Mouse (Mus musculus) cerebellum, adult 18-20 months (tissue): ENCODE data around the gene Ncl.

Experiments used
- DNase-seq, 2 experiments: peaks; one replicate each; pipeline ENCODE4 v3.0.0; 2021

The Ncl gene

DNA sequence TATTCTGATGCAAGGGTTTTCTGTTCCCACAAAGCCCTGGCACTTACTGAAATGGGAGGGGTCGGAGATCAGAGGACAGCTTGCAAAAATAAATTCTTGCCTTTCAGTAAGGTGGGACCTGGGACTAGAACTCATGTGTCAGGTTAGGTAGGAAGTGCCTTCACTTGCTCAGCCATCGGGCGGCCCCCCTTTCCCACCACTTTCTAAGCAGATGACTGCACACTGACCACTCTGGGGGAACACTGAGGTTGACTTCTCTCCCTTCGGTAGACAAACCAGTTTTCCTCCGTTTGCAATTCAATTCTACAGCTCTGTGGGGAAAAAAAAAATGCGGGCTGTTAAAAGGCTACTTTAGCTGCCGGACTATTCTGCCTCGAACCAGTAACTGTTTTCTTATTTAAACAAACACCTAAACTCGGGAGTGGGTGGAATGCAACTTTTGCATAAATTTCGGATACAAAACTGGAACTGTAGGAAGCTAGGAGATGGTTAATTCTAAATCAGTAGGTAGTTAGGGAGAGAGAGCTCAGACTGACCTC lies 47.7 kb downstream of the Ncl start:
- DNase-seq: no peak

DNA sequence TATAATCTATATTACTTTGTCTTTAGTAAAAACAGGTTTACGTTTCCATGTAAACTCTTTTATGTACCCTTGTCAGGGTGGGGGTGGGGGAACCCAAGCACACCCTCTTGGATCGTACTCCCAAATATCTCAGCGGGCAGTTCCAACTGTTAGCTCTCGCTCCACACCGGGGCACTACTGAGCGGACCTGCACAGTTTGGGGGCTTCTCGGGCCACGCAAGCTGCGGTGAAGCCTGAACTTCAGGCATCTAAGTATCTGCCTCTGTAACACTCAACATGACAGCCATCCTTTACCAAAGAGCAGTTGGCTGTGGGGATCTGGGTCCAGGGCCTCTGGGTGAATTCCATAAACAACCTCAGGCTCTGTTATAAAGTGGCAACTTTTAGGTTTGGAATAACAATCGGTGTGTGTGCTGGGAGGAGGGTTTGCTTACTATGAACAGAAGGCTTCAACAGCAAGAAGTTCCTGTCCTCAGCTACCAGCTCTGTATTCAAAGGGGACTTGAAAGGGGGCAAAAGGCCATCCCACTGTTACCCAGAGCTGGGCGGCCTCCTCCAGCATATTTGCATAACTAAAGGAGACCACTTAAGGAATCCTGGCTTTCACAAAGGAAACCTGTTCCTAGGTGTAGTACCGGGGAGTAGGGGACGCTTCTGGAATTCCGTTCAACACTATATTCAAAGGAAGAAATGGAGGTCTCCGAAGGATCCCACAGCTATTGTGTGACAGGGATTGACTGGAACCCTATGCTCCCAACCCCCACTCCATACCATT lies 48.5 kb downstream of the Ncl start:
- no peak for DNase-seq

DNA sequence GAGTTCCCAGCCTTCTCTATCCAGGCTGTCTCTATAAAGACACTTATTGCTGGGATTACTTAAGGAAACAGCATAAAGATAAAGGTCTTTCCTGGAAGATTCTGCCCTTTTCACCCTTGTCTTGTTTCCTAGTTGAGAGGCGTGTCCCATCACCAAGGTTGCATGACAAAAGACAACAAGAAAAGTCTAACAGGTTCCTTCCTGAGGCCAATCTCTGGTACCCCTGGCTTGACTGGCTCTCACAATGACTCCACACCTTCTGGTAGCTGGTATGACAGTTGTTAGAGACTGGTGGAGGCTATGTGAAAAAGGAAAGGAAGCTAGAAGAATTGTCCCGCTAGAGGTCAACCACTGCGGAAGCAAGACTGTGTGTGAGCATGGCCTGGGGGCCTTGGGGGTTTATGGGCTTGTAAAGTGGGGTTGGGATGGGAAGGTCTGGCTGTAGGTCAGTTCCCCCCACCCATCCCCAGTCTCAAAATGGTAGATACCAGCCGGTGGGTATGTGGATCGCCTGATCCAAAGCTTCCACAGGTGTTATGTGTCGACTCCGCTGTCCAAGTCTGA lies 49.8 kb downstream of the Ncl start:
- no peak for DNase-seq

DNA sequence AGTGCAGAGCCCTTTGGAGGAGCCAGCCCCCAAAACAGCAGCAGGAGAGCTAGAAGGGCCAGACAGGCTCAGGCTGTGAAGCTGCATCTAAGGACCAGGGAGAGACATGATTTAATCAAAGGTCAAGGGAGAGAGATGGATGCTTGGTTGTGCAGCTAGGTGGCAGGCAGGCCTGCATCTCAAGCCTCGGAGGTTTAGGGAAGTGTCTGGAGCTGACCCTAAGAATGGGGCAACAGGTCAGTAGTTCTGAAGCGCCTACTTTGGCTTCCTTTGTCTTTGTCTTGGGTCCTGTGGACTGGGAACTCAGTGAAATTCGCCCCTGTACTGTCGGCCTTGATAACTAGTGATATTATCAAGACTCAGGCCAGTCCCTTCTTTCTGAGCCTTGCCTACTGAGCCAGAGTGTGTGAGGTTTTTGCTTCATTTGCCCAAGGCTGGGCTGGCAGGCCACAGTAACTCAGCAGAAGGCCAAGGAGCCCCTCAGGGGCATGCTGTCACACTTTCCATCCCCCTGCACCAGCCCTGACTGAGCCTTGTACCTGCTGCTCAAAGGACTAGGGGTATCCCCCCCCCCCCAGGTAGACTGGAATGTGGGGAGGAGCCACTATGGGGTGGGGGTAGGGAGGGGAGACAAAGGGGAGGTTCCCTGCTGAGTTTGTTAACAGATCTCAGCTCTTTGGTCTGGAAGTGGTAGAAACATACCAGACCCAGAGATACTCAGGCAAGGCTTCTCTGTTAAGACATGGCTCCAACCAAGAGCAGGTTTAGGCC lies 51.1 kb downstream of the Ncl start:
- DNase-seq: no peak

DNA sequence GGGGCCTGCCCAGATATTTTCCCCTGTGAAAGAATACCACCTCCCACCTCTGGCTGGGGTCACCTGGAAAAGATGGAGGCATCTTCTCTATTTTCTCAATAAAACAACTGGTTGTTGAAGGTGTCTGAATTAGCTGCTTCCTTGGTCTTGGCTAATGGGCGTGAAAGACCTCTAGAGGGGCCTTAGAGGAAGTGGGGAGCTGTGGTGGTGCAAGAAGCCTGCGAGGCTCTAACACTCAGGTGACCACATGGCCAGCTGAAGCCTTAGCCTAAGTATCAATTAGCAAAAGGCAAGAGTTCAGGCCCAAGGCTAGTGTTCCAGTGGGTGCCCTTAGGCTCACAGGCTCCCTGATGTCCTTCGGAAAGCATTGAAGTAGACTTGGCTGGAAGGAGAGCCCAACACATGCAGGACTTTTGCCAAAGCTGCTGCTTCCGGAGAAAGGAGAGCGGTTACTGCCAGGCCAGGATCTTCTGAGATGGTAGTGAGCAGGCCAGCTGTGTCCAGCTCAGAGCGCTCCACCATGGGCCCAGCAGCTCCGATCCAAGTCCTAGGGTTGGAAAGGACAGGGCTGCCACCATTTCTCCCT lies 51.9 kb downstream of the Ncl start:
- DNase-seq: no peak

DNA sequence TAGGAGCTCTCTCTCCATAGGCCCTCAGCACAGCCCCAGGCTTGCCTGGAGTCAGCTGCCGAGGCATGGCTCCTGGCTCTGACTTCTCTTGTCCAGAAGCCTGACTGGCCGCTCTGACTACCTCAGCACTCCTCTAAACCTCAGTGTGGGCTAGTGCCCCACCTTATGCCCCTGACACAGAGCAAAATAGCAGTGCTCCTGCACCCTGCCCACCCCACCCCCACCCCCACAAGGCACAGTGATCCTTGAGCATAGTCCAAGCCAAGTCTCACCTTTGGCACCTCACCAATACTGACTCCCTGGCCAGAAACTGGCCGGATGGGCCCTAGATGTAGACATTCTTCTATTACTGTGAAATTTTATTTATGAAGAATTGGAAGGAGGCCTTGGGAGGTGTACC lies 52.5 kb downstream of the Ncl start:
- DNase-seq: no peak

DNA sequence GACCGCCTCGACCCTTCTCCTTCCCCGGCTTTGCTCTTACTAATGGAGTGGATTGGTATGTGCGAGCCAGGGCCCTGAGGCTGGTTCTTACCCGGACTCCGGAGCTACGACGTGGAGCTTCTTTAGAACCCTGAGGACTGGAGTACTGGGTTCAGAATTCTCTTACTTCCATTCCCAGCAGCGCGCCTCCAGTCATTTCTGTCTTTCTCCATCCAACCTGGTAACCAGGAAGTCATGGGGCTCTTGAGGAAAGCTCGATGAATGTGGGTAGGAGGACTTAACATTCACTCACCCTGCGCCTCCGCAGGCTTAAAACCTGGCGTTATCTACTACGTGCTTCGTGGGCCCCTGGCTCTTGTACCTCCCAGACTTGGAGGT lies 55.3 kb downstream of the Ncl start:
- no peak for DNase-seq

DNA sequence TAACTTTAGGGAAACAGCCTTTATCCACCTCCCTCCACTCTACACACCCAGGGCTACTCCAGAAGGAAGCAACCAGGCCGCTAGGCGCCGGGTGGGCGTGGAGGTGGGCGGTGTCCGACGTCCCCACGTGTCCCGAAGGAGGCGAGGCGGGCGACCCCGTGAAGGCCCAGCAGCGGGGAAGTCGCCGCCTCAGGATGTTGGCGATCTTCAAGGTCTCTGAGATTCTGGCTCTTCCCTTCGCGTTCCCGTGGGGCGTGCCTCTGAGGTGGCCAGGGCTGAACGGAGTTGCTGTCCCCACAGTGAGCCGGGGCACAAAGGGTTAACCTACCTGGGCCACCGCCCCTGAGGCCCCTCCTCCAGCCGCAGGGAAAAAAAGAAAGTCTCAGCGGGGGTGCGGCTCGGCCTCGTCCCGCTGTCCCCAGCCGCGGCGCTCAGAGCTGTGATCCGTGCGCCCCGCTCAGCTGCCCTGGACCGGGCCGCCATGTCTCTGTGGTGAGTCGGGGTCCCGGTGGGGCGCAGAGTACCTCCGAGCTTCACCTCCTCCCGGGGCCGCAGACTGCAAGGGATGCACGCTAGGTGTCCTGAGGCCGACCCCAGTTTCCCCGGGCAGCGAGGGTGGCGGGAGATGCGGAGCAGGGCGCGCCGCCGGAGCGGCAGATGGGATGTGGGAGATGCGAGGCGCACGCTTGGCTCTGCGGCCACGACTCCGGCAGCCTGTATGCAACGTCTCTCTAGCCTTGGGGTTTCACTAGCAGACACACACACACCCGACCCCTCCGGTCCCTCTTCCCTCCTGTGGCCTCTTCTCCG lies 55.9 kb downstream of the Ncl start:
- DNase-seq: peak; percentile 14 to 30

DNA sequence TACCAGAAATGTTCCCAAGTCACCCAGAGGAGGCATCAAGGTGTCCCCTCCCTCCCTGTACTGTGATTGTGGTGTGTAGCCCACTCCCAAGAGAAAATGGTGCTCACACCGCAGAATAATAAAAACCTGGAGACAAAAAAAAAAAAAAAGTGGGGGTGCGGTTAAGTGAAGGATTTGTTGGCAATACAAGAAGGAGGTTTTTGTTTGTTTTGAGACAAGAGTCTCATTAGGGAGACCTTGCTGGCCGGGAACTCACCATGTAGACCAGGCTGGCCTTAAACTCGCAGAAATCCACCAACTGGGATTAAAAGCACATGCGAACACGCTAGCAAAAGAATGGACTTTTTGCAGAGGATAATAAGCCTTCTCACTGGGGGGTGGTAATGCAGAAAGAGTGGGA lies 56.7 kb downstream of the Ncl start, which contains the start of gene B3gnt7:
TSS of gene B3gnt7 (plus strand) at position 301 of the 400 bp plus-strand sequence.
- no peak for DNase-seq

DNA sequence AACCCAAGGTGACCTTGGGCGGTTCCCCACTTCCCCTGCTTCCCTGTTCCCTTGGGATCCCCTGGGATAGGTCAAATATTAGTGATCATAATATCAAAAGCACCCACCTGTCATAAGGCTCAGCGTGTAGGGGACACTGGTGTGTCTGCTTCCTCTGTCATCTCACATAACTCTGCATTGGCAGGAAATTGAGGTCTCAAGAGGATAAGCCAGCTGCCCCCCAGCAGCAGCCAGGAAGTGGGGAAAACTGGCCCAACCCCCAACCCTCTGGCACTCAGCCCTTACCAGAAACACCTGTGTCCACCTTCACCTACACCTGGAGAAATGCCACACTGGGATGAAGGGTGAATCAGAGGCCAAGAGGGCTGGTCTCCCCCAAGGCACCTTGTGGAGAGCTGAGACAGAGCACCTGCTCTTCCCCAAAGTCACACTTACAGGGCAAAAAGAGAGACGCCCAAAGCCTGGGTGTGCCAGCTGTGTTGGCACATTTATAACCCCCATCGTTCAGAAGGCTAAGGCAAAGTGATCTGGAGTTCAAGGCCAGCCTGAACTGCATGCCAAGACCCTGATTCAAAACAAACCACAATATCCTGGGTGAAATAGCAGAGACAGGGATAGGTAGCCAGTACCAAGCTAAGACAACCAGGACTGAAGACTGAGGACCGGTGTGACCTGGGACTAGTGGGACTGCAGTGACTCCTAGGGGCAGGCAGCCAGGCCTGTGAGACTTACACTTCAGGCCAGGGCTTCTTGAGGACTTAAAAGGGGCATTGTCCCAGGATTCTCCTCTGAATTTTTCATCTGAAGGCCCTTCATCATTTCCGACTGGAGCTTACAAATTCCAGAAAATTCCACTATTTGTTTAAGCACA lies 57.7 kb downstream of the Ncl start:
- DNase-seq: no peak

DNA sequence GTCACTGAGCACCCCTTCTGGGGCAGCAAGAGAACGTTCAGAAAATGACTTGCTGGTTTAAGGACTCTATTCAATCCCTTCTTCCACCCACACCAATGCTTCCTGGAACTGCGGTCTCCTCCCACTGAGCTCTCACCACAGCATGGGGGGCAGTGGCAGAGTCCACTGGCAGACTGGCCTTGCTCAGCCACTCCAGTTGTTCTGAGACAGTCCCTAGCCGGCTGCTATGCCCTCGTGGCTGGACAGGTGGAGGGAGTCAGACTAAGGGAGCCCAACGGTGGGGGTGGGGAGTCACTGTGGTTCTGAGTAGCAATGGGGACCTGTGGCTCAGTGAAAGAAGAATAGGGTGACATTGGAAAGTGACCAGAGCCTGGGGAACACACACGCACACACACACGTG lies 58.5 kb downstream of the Ncl start:
- DNase-seq: no peak

DNA sequence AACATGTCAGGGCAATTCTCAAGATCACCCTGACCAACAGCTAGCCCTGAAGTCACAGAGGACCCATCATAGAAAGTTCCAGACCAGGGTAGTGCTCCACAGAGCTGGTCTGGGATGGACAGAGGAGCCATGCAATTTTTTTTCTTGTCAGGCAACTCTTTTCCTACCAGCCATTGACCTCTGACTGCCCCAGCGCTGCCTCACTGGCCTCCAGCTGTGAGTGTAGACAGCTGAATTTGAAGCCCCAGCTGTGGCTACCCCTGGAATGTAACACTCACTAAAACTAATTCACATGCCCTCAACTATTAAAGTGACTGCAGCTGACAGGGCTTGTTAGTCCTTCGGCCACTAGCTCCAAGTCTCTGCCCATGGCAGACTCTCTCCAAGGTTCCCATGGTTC lies 59.1 kb downstream of the Ncl start:
- DNase-seq: no peak
